Mouse (Mus musculus): ENCODE measurements at regions not wholly inside any gene's neighbourhood (a gene's known extent, or its start where the extent isn't known, plus 50 kb on each side); places are given as distances from the start of the nearest gene placed in this dataset.

- no peak for TF ChIP-seq EP300 (IDR thresholded peaks at IDR 0.05; ENCODE audit: low read depth)
- no peak for TF ChIP-seq CTCF (IDR thresholded peaks at IDR 0.05; ENCODE audit: low read depth)
Observed at GRCm38 (mm10) chr17:47149662-47150061, 139.3 kb upstream of the Ubr2 start.
